Mouse (Mus musculus) embryo, embryonic 10.5 days (tissue): ENCODE data around the gene Akt2.

Experiments
- DNase-seq: peaks from one replicate; pipeline ENCODE4 v3.0.0-alpha.2; 2015; ENCODE audit warnings: low spot score

Akt2 gene

GRCm38 (mm10) chr7:27658712-27659663, 67.6 kb downstream of the Akt2 start:
- no peak for DNase-seq

GRCm38 (mm10) chr7:27662038-27662437, 70.7 kb downstream of the Akt2 start:
- no peak for DNase-seq

GRCm38 (mm10) chr7:27673064-27673574, 81.8 kb downstream of the Akt2 start:
- DNase-seq, result no peak

GRCm38 (mm10) chr7:27673575-27674131, 82.3 kb downstream of the Akt2 start:
- no peak for DNase-seq

GRCm38 (mm10) chr7:27674195-27674521, 82.8 kb downstream of the Akt2 start:
- DNase-seq, result no peak

GRCm38 (mm10) chr7:27674522-27675221, 83.3 kb downstream of the Akt2 start, which contains the start of gene Map3k10:
Gene Map3k10 (minus strand): TSS chr7:27674598.
- peak; percentile 97 for DNase-seq

GRCm38 (mm10) chr7:27675222-27675612, 83.9 kb downstream of the Akt2 start:
- peak; percentile 17 for DNase-seq

- DNase-seq, result no peak
Observed at GRCm38 (mm10) chr7:27683218-27683617, 91.9 kb downstream of the Akt2 start.

GRCm38 (mm10) chr7:27685220-27685619, 93.9 kb downstream of the Akt2 start:
- no peak for DNase-seq

GRCm38 (mm10) chr7:27685681-27686080, 94.3 kb downstream of the Akt2 start:
- peak; percentile 78 for DNase-seq

GRCm38 (mm10) chr7:27687043-27687442, 95.7 kb downstream of the Akt2 start:
- DNase-seq, result no peak

GRCm38 (mm10) chr7:27687836-27688235, 96.5 kb downstream of the Akt2 start:
- no peak for DNase-seq

- peak; percentile 27 for DNase-seq
Observed at GRCm38 (mm10) chr7:27688246-27688788, 97.0 kb downstream of the Akt2 start.

GRCm38 (mm10) chr7:27688815-27689612, 97.7 kb downstream of the Akt2 start, which contains the start of gene Zfp607b:
Gene Zfp607b (plus strand): TSS chr7:27689340.
- peak; percentile 96 for DNase-seq
